In the genomic region with DNA sequence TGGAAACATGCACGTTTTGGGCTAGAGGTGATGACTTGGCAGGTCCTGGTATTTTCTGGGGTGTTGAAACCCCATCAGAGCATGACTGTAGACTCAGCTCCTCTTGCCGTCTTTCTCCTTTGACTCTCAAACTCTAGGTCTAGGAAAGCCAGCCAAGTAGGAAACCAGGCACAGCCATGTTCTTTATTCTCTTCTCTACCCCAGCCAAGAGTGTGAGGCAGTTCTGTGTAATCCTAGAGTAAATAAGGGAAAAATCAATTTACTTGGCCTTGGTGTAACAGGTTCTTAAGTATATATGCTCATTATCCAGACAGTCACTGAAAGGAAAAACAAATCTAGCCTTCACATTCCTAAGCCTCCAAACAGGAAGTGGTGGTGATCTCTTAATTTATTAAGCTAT, we compare ENCODE assay signal across 27 mouse cellular contexts. TPM values are rescaled to one million over a fixed set of nuclear protein-coding genes. Genes with fewer than 3 reads are reported as not detected.
DNase-seq lines count a peak whose midpoint lies in the region; ATAC-seq and TF ChIP-seq lines count a peak whose summit lies in the region.
"Had no signal": no experiment of that assay in that cellular context is flagged by ENCODE, and none has a peak within 500 bp of the region (broad histone marks: within the 10 kb centered on the region; RNA-seq: fewer than 3 reads in every experiment).

No protein-coding gene starts in this region.

- H3K9ac ChIP-seq in ES-E14 (ENCODE audit: insufficient read depth, low read depth, low read length, poor library complexity, severe bottlenecking): no peak overlapping the region
- H3K9ac ChIP-seq in liver, postnatal 0 days (replicated peaks): no peak overlapping the region
- no peak overlapping the region for H3K9ac ChIP-seq in forebrain, embryonic 16.5 days (replicated peaks; ENCODE audit: low read depth, low read length)
- H3K9ac ChIP-seq: embryonic facial prominence, embryonic 13.5 days; forebrain, embryonic 12.5 days; forebrain, embryonic 15.5 days; heart, embryonic 12.5 days; heart, embryonic 15.5 days; hindbrain, embryonic 14.5 days had no signal

- no peak overlapping the region for H3K4me2 ChIP-seq in liver, postnatal 0 days (ENCODE audit: low read depth, low read length)
- no peak overlapping the region for H3K4me2 ChIP-seq in forebrain, embryonic 16.5 days (ENCODE audit: low read length)
- H3K4me2 ChIP-seq: embryonic facial prominence, embryonic 13.5 days; forebrain, embryonic 12.5 days; forebrain, embryonic 15.5 days; heart, embryonic 12.5 days; heart, embryonic 15.5 days; hindbrain, embryonic 14.5 days had no signal

- peaks cover 8% of the 10 kb centered on the region for H3K36me3 ChIP-seq in kidney, adult 2 months (ENCODE audit: control insufficient read depth, insufficient read depth, low read length)
- H3K36me3 ChIP-seq in ES-E14 (ENCODE audit: control insufficient read depth, insufficient read depth, low read length, poor library complexity, severe bottlenecking): peaks cover 68% of the 10 kb centered on the region
- peaks cover 86% of the 10 kb centered on the region for H3K36me3 ChIP-seq in liver, postnatal 0 days (replicated peaks; ENCODE audit: insufficient read depth, low read length)
- peaks cover 61% of the 10 kb centered on the region for H3K36me3 ChIP-seq in forebrain, embryonic 16.5 days (ENCODE audit: control insufficient read depth, insufficient read depth)

- no peaks in the 10 kb centered on the region for H3K4me1 ChIP-seq in kidney, adult 2 months (ENCODE audit: control insufficient read depth, insufficient read depth, low read length)
- no peaks in the 10 kb centered on the region for H3K4me1 ChIP-seq in ES-E14 (ENCODE audit: control insufficient read depth in 2 of 2, insufficient read depth in 2 of 2, low read length in 2 of 2, poor library complexity in 1 of 2)
- 0 out of 2 replicates have a peak, but pooled peaks cover 4% of the 10 kb centered on the region for H3K4me1 ChIP-seq in liver, postnatal 0 days (ENCODE audit: insufficient read depth)
- no peaks in the 10 kb centered on the region for H3K4me1 ChIP-seq in forebrain, embryonic 16.5 days (replicated peaks; ENCODE audit: control insufficient read depth, insufficient read depth, low read length)
- H3K4me1 ChIP-seq: embryonic facial prominence, embryonic 10.5 days; embryonic facial prominence, embryonic 13.5 days; forebrain, embryonic 12.5 days; forebrain, embryonic 15.5 days; heart, embryonic 12.5 days; heart, embryonic 15.5 days had no signal

- no peak for TF ChIP-seq EP300 in liver, postnatal 0 days (IDR thresholded peaks at IDR 0.05; ENCODE audit: low read depth)

- H3K4me3 ChIP-seq in kidney, adult 2 months (ENCODE audit: insufficient read depth, low read depth, low read length): no peak overlapping the region
- H3K4me3 ChIP-seq in ES-E14 (ENCODE audit: insufficient read depth in 1 of 2, low read depth in 1 of 2, low read length in 2 of 2, poor library complexity in 1 of 2, severe bottlenecking in 1 of 2): no peak overlapping the region
- no peak overlapping the region for H3K4me3 ChIP-seq in liver, postnatal 0 days (ENCODE audit: low read depth, low read length)
- H3K4me3 ChIP-seq in layer of hippocampus, adult 2 months: no peak overlapping the region
- H3K4me3 ChIP-seq in forebrain, embryonic 16.5 days (replicated peaks; ENCODE audit: low read length): no peak overlapping the region
- H3K4me3 ChIP-seq: embryonic facial prominence, embryonic 10.5 days; embryonic facial prominence, embryonic 13.5 days; erythroblast, embryonic 14.5 days; forebrain, embryonic 12.5 days; forebrain, embryonic 15.5 days; heart, embryonic 12.5 days; heart, embryonic 15.5 days had no signal

- no peak; the same call in 1 of the 2 replicates for ATAC-seq in liver, postnatal 0 days
- ATAC-seq in forebrain, embryonic 16.5 days: no peak
- ATAC-seq: forebrain, embryonic 15.5 days; hindbrain, postnatal 0 days had no signal

- H3K9me3 ChIP-seq in ES-E14 (ENCODE audit: control insufficient read depth, insufficient read depth, low read depth, low read length): no peaks in the 10 kb centered on the region
- no peaks in the 10 kb centered on the region for H3K9me3 ChIP-seq in liver, postnatal 0 days (ENCODE audit: low read length)
- H3K9me3 ChIP-seq in forebrain, embryonic 16.5 days (ENCODE audit: control insufficient read depth, low read length): no peaks in the 10 kb centered on the region
- H3K9me3 ChIP-seq: embryonic facial prominence, embryonic 10.5 days; embryonic facial prominence, embryonic 13.5 days; forebrain, embryonic 12.5 days; forebrain, embryonic 15.5 days; G1E; heart, embryonic 12.5 days had no signal

- H3K27me3 ChIP-seq in kidney, adult 2 months (replicated peaks; ENCODE audit: control insufficient read depth, insufficient read depth, low read length): no peaks in the 10 kb centered on the region
- no peaks in the 10 kb centered on the region for H3K27me3 ChIP-seq in liver, postnatal 0 days (ENCODE audit: insufficient read depth, low read length)
- no peaks in the 10 kb centered on the region for H3K27me3 ChIP-seq in forebrain, embryonic 16.5 days (replicated peaks; ENCODE audit: control insufficient read depth, insufficient read depth, low read length)
- H3K27me3 ChIP-seq: embryonic facial prominence, embryonic 13.5 days; forebrain, embryonic 12.5 days; forebrain, embryonic 15.5 days; heart, embryonic 12.5 days; heart, embryonic 15.5 days had no signal

- peak overlapping the region; percentile 8; the same call in 1 of the 2 replicates for H3K27ac ChIP-seq in kidney, adult 2 months (ENCODE audit: insufficient read depth, low read depth, low read length)
- H3K27ac ChIP-seq in ES-E14 (ENCODE audit: insufficient read depth, low read depth, low read length, poor library complexity, severe bottlenecking): 0 out of 2 replicates have a peak overlapping the region, but pooled peaks have one; percentile 29
- peak overlapping the region; percentile 5; the same call in 1 of the 2 replicates for H3K27ac ChIP-seq in liver, postnatal 0 days (ENCODE audit: low read depth)
- H3K27ac ChIP-seq in layer of hippocampus, adult 2 months: no peak overlapping the region
- no peak overlapping the region for H3K27ac ChIP-seq in forebrain, embryonic 16.5 days (ENCODE audit: low read length)
- H3K27ac ChIP-seq: embryonic facial prominence, embryonic 10.5 days; embryonic facial prominence, embryonic 13.5 days; forebrain, embryonic 12.5 days; forebrain, embryonic 15.5 days; heart, embryonic 15.5 days; hindbrain, embryonic 14.5 days; hindbrain, postnatal 0 days had no signal

- WGBS in kidney, adult 2 months: 83% methylated on average over 2 of the region's 2 CpGs
- WGBS in liver, postnatal 0 days (ENCODE audit: insufficient replicate concordance): 58% methylated on average over 2 of the region's 2 CpGs
- 84% methylated on average over 2 of the region's 2 CpGs for WGBS in forebrain, embryonic 16.5 days

- in situ Hi-C loops in ES-E14 (cut with MboI; ENCODE audit: low sequenced_read_pairs in 2 of 2, unreplicated experiment in 2 of 2): no loop called here

- no peak for DNase-seq in kidney, adult 2 months
- no peak for DNase-seq in kidney, adult 8-10 months
- DNase-seq in ES-E14 (ENCODE audit: low read depth, low spot score): no peak
- DNase-seq in liver, postnatal 0 days: no peak
- DNase-seq in layer of hippocampus, adult 2 months (ENCODE audit: low spot score in 2 of 2): no peak
- DNase-seq: adrenal gland, adult 8-10 months; adrenal gland, postnatal 25 days; cerebellum, adult 11-12 months; cerebellum, adult 8-10 months; cerebellum, postnatal 10 days; cerebellum, postnatal 36 days; embryo, embryonic 11 days; gastrocnemius, postnatal 25 days; heart, adult 18-20 months; heart, postnatal 10 days; heart, postnatal 4 days had no signal

- no peak for TF ChIP-seq POLR2A in kidney, adult 2 months (IDR thresholded peaks at IDR 0.05; ENCODE audit: low read depth, low read length)

- TF ChIP-seq CTCF in kidney, adult 2 months (conservative IDR thresholded peaks at IDR 0.05; ENCODE audit: insufficient read depth, insufficient read length, low read depth, low read length): no peak
- TF ChIP-seq CTCF in liver, postnatal 0 days (IDR thresholded peaks at IDR 0.05; ENCODE audit: low read depth): no peak
- TF ChIP-seq CTCF in layer of hippocampus, adult 2 months (conservative IDR thresholded peaks at IDR 0.05): no peak

TF ChIP-seq in ES-E14, 5 proteins besides CTCF, POLR2A, EP300 and RAD21:
- no peak for TF ChIP-seq CHD2 (IDR thresholded peaks at IDR 0.05; ENCODE audit: low read depth, low read length)
- TF ChIP-seq ZNF384 (IDR thresholded peaks at IDR 0.05; ENCODE audit: low read depth, low read length): no peak
- no peak for TF ChIP-seq HCFC1 (IDR thresholded peaks at IDR 0.05; ENCODE audit: borderline replicate concordance, insufficient read depth, low read length)
- no peak for TF ChIP-seq MAFK (IDR thresholded peaks at IDR 0.05; ENCODE audit: insufficient read depth, low read depth, low read length)
- TF ChIP-seq ZC3H11A (IDR thresholded peaks at IDR 0.05; ENCODE audit: borderline replicate concordance, low read depth, low read length): no peak
TF ChIP-seq in ES-E14: peak in this region for 0.

RNA-seq across cellular contexts. Expression of a gene that starts 17.7 kb away (rescaled TPM):
- polyA plus RNA-seq in kidney, adult 2 months (2012; rRNA removed): 19.8 and 20.0 TPM in 2 replicates
- total RNA-seq in ES-E14 (2012; rRNA removed): 63.4 and 77.1 TPM in 2 replicates
- 15.4 and 18.6 TPM in 2 replicates for polyA plus RNA-seq in liver, postnatal 0 days (2015; fragmentation: Nextera tagmentation; extraction: Ambion mirVana)
- 10 to 100 TPM; 66.2 to 71.9 TPM for total RNA-seq in layer of hippocampus, adult 2 months (2021)
- polyA plus RNA-seq in forebrain, embryonic 16.5 days (2015; fragmentation: Nextera tagmentation; extraction: Ambion mirVana): 74.5 and 76.3 TPM in 2 replicates

RNA-seq across cellular contexts. Expression of a gene that starts 30.1 kb away (rescaled TPM):
- polyA plus RNA-seq in kidney, adult 2 months (2012; rRNA removed): 0.16 and 0.34 TPM in 2 replicates
- 1.3 and 1.7 TPM in 2 replicates for total RNA-seq in ES-E14 (2012; rRNA removed)
- 0.17 and 0.42 TPM in 2 replicates for polyA plus RNA-seq in liver, postnatal 0 days (2015; fragmentation: Nextera tagmentation; extraction: Ambion mirVana)
- total RNA-seq in layer of hippocampus, adult 2 months (2021): 1 to 10 TPM; 2.0 to 2.6 TPM
- polyA plus RNA-seq in forebrain, embryonic 16.5 days (2015; fragmentation: Nextera tagmentation; extraction: Ambion mirVana): 1.4 and 1.9 TPM in 2 replicates
- polyA plus RNA-seq: erythroblast, embryonic 14.5 days; G1E had no signal

Comparison
In these comparisons a context has a peak if more than half of its experiments do, and no peak if none do; other contexts are left out.
1. H3K27ac ChIP-seq: peak in kidney, adult 2 months (single experiment), ES-E14 (single experiment) and liver, postnatal 0 days (single experiment); none in layer of hippocampus, adult 2 months (single experiment) and forebrain, embryonic 16.5 days (single experiment).